Mouse (Mus musculus) testis, adult 2 months (tissue): ENCODE measurements around the gene Lrrc75b. TPM values are rescaled to one million over a fixed set of nuclear protein-coding genes. Genes with fewer than 3 reads are reported as not detected.

Experiments used
- H3K27ac ChIP-seq: fragments of 200-500 bp; 2 replicates; pipeline ENCODE4 v1.5.1; 2012; ENCODE audit warnings: low read depth, low read length; ENCODE audit not compliant: control insufficient read depth, insufficient read depth
- H3K27me3 ChIP-seq: fragments of 200-500 bp; 2 replicates; pipeline ENCODE4 v1.6.1; 2012; ENCODE audit warnings: mild to moderate bottlenecking, low read length, moderate library complexity; ENCODE audit not compliant: control insufficient read depth, insufficient read depth
- H3K36me3 ChIP-seq: fragments of 200-500 bp; 2 replicates; pipeline ENCODE4 v1.6.1; 2012; ENCODE audit warnings: mild to moderate bottlenecking, low read length; ENCODE audit not compliant: control insufficient read depth, insufficient read depth
- H3K4me1 ChIP-seq: fragments of 200-500 bp; 2 replicates; pipeline ENCODE4 v1.6.1; 2012; ENCODE audit warnings: low read length; ENCODE audit not compliant: control insufficient read depth, insufficient read depth
- H3K4me3 ChIP-seq: fragments of 200-500 bp; 2 replicates; pipeline ENCODE4 v1.5.1; 2012; ENCODE audit warnings: low read depth, mild to moderate bottlenecking, low read length, moderate library complexity, mixed read lengths; ENCODE audit not compliant: control insufficient read depth
- CTCF ChIP-seq: fragments of 200-500 bp; IDR thresholded peaks from 2 replicates; pipeline ENCODE4 v1.5.1; 2012; ENCODE audit warnings: low read depth, mild to moderate bottlenecking, inconsistent platforms, low read length, moderate library complexity; ENCODE audit not compliant: control insufficient read depth, insufficient read depth, insufficient replicate concordance
- POLR2A ChIP-seq: fragments of 200-500 bp; IDR thresholded peaks from 2 replicates; pipeline ENCODE4 v1.6.1; 2012; ENCODE audit warnings: low read depth, mild to moderate bottlenecking, inconsistent platforms, low read length, moderate library complexity; ENCODE audit not compliant: control insufficient read depth
- polyA plus RNA-seq: library from polyadenylated mRNA; depleted of rRNA; stranded (reverse); fragments of >200 nt; gene quantifications from 2 replicates; pipeline ENCODE4 v1.2.3, GENCODE M21; 2012

Gene Lrrc75b
- polyA plus RNA-seq, 1 experiment: 0.98 TPM

GRCm38 (mm10) chr10:75560549-75560899 lies 394 bp upstream of the Lrrc75b start:
- Histone ChIP-seq H3K27me3 (no peaks in the 10 kb centered on the region), H3K4me3 (no peak overlapping the region), H3K27ac (no peak overlapping the region), H3K4me1 (peaks cover 6% of the 10 kb centered on the region), H3K36me3 (no peaks in the 10 kb centered on the region)
- TF ChIP-seq CTCF (no peak), POLR2A (no peak)

GRCm38 (mm10) chr10:75559041-75559675 lies 972 bp downstream of the Lrrc75b start:
- no peaks in the 10 kb centered on the region for H3K27me3 ChIP-seq

GRCm38 (mm10) chr10:75558515-75558914 lies 1.6 kb downstream of the Lrrc75b start:
- H3K4me3 ChIP-seq: no peak overlapping the region
- TF ChIP-seq CTCF: no peak
- no peak overlapping the region for H3K27ac ChIP-seq
- no peaks in the 10 kb centered on the region for H3K36me3 ChIP-seq
- no peaks in the 10 kb centered on the region for H3K27me3 ChIP-seq
- peaks cover 6% of the 10 kb centered on the region for H3K4me1 ChIP-seq

More at GRCm38 (mm10) chr10:75559041-75559675, 972 bp downstream of the Lrrc75b start:
- H3K4me3 ChIP-seq: peak overlapping the region; percentile 11; the same call in 1 of the 2 replicates
- no peak overlapping the region for H3K27ac ChIP-seq
- TF ChIP-seq POLR2A: no peak
- TF ChIP-seq CTCF: no peak
- peaks cover 6% of the 10 kb centered on the region for H3K4me1 ChIP-seq
- no peaks in the 10 kb centered on the region for H3K36me3 ChIP-seq

- Histone ChIP-seq H3K27me3 (no peaks in the 10 kb centered on the region), H3K4me1 (peaks cover 11% of the 10 kb centered on the region), H3K27ac (peak overlapping the region; percentile 19; the same call in 1 of the 2 replicates)
These were observed 4.1 kb downstream of the Lrrc75b start for GRCm38 (mm10) chr10:75556026-75556425.

GRCm38 (mm10) chr10:75555557-75555956 lies 4.6 kb downstream of the Lrrc75b start:
- no peak overlapping the region for H3K4me3 ChIP-seq
- TF ChIP-seq CTCF (no peak), POLR2A (no peak)
- no peaks in the 10 kb centered on the region for H3K27me3 ChIP-seq
- peaks cover 13% of the 10 kb centered on the region for H3K4me1 ChIP-seq
- no peaks in the 10 kb centered on the region for H3K36me3 ChIP-seq
- peak overlapping the region; percentile 19; the same call in 1 of the 2 replicates for H3K27ac ChIP-seq

More at GRCm38 (mm10) chr10:75556026-75556425, 4.1 kb downstream of the Lrrc75b start:
- no peak overlapping the region for H3K4me3 ChIP-seq
- TF ChIP-seq CTCF (no peak), POLR2A (no peak; the same call in 1 of the 2 replicates)
- H3K36me3 ChIP-seq: no peaks in the 10 kb centered on the region

GRCm38 (mm10) chr10:75554090-75554489 lies 6.0 kb downstream of the Lrrc75b start:
- Histone ChIP-seq H3K4me3 (no peak overlapping the region), H3K27me3 (no peaks in the 10 kb centered on the region), H3K36me3 (no peaks in the 10 kb centered on the region), H3K27ac (no peak overlapping the region), H3K4me1 (peaks cover 7% of the 10 kb centered on the region)
- TF ChIP-seq CTCF (no peak), POLR2A (no peak)

- no peak overlapping the region for H3K27ac ChIP-seq
- peaks cover 7% of the 10 kb centered on the region for H3K4me1 ChIP-seq
- no peak for TF ChIP-seq CTCF
- no peak for TF ChIP-seq POLR2A
- peak overlapping the region; percentile 11 for H3K4me3 ChIP-seq
- H3K36me3 ChIP-seq: no peaks in the 10 kb centered on the region
- H3K27me3 ChIP-seq: no peaks in the 10 kb centered on the region
These were observed 7.3 kb downstream of the Lrrc75b start for GRCm38 (mm10) chr10:75552701-75553450.
